Mouse (Mus musculus): ENCODE data around the gene Tmem245. TPM values are rescaled to one million over a fixed set of nuclear protein-coding genes. Genes with fewer than 3 reads are reported as not detected.

Tmem245 gene
- polyA plus RNA-seq, 1 experiment from 2014 or later = 2.0 TPM

GRCm38 (mm10) chr4:56949494-56949893, 2.3 kb upstream of the Tmem245 start:
- Histone ChIP-seq H3K36me3 (replicated peaks; ENCODE audit: insufficient read depth, low read length) (no peaks in the 10 kb centered on the region), H3K9me3 (ENCODE audit: low read length) (no peaks in the 10 kb centered on the region), H3K4me3 (ENCODE audit: low read depth, low read length) (no peak overlapping the region), H3K4me2 (ENCODE audit: low read depth, low read length) (no peak overlapping the region), H3K9ac (replicated peaks) (no peak overlapping the region), H3K27ac (ENCODE audit: low read depth) (no peak overlapping the region), H3K4me1 (ENCODE audit: insufficient read depth) (peaks cover 19% of the 10 kb centered on the region), H3K27me3 (ENCODE audit: insufficient read depth, low read length) (no peaks in the 10 kb centered on the region)
- DNase-seq (no peak), ATAC-seq (no peak)
- TF ChIP-seq EP300 (IDR thresholded peaks at IDR 0.05; ENCODE audit: low read depth) (no peak), CTCF (IDR thresholded peaks at IDR 0.05; ENCODE audit: low read depth) (no peak)
- 38% methylated on average over 6 of the region's 6 CpGs for WGBS (ENCODE audit: insufficient replicate concordance)

- H3K4me2 ChIP-seq (ENCODE audit: low read depth, low read length) = peak overlapping the region; percentile 99
- peak overlapping the region; percentile 68 for H3K9ac ChIP-seq (replicated peaks)
- peaks cover 27% of the 10 kb centered on the region for H3K4me1 ChIP-seq (ENCODE audit: insufficient read depth)
- H3K4me3 ChIP-seq (ENCODE audit: low read depth, low read length) = peak overlapping the region; percentile 88
- ATAC-seq (no peak), DNase-seq (no peak)
- TF ChIP-seq CTCF (IDR thresholded peaks at IDR 0.05; ENCODE audit: low read depth) = no peak
- no peak for TF ChIP-seq EP300 (IDR thresholded peaks at IDR 0.05; ENCODE audit: low read depth)
- no peaks in the 10 kb centered on the region for H3K9me3 ChIP-seq (ENCODE audit: low read length)
- no peaks in the 10 kb centered on the region for H3K36me3 ChIP-seq (replicated peaks; ENCODE audit: insufficient read depth, low read length)
- peak overlapping the region; percentile 85; the same call in 1 of the 2 replicates for H3K27ac ChIP-seq (ENCODE audit: low read depth)
- WGBS (ENCODE audit: insufficient replicate concordance) = 3% methylated on average over 14 of the region's 14 CpGs
- H3K27me3 ChIP-seq (ENCODE audit: insufficient read depth, low read length) = no peaks in the 10 kb centered on the region
Measured at GRCm38 (mm10) chr4:56946180-56946579, 1.1 kb downstream of the Tmem245 start.

GRCm38 (mm10) chr4:56944286-56944685, 3.0 kb downstream of the Tmem245 start:
- DNase-seq = no peak
- H3K9me3 ChIP-seq (ENCODE audit: low read length) = no peaks in the 10 kb centered on the region
- H3K4me3 ChIP-seq (ENCODE audit: low read depth, low read length) = no peak overlapping the region
- H3K27me3 ChIP-seq (ENCODE audit: insufficient read depth, low read length) = no peaks in the 10 kb centered on the region
- H3K9ac ChIP-seq (replicated peaks) = no peak overlapping the region
- TF ChIP-seq EP300 (IDR thresholded peaks at IDR 0.05; ENCODE audit: low read depth) = no peak
- TF ChIP-seq CTCF (IDR thresholded peaks at IDR 0.05; ENCODE audit: low read depth) = no peak
- WGBS (ENCODE audit: insufficient replicate concordance) = 52% methylated on average over 4 of the region's 4 CpGs
- no peak overlapping the region for H3K27ac ChIP-seq (ENCODE audit: low read depth)
- H3K36me3 ChIP-seq (replicated peaks; ENCODE audit: insufficient read depth, low read length) = no peaks in the 10 kb centered on the region
- H3K4me2 ChIP-seq (ENCODE audit: low read depth, low read length) = no peak overlapping the region
- no peak for ATAC-seq
- peaks cover 24% of the 10 kb centered on the region for H3K4me1 ChIP-seq (ENCODE audit: insufficient read depth)

GRCm38 (mm10) chr4:56943258-56943657, 4.0 kb downstream of the Tmem245 start:
- TF ChIP-seq CTCF (IDR thresholded peaks at IDR 0.05; ENCODE audit: low read depth) (no peak), EP300 (IDR thresholded peaks at IDR 0.05; ENCODE audit: low read depth) (no peak)
- H3K27ac ChIP-seq (ENCODE audit: low read depth) = no peak overlapping the region
- H3K4me2 ChIP-seq (ENCODE audit: low read depth, low read length) = no peak overlapping the region
- ATAC-seq (no peak), DNase-seq (no peak)
- peaks cover 21% of the 10 kb centered on the region for H3K4me1 ChIP-seq (ENCODE audit: insufficient read depth)
- H3K27me3 ChIP-seq (ENCODE audit: insufficient read depth, low read length) = no peaks in the 10 kb centered on the region
- WGBS (ENCODE audit: insufficient replicate concordance) = 70% methylated on average over 1 of the region's 1 CpGs
- no peak overlapping the region for H3K9ac ChIP-seq (replicated peaks)
- no peaks in the 10 kb centered on the region for H3K9me3 ChIP-seq (ENCODE audit: low read length)
- H3K4me3 ChIP-seq (ENCODE audit: low read depth, low read length) = no peak overlapping the region
- no peaks in the 10 kb centered on the region for H3K36me3 ChIP-seq (replicated peaks; ENCODE audit: insufficient read depth, low read length)

GRCm38 (mm10) chr4:56942567-56942966, 4.7 kb downstream of the Tmem245 start:
- Histone ChIP-seq H3K36me3 (replicated peaks; ENCODE audit: insufficient read depth, low read length) (no peaks in the 10 kb centered on the region), H3K9ac (replicated peaks) (no peak overlapping the region), H3K9me3 (ENCODE audit: low read length) (no peaks in the 10 kb centered on the region), H3K4me2 (ENCODE audit: low read depth, low read length) (no peak overlapping the region), H3K27me3 (ENCODE audit: insufficient read depth, low read length) (no peaks in the 10 kb centered on the region), H3K4me1 (ENCODE audit: insufficient read depth) (peaks cover 21% of the 10 kb centered on the region), H3K27ac (ENCODE audit: low read depth) (no peak overlapping the region), H3K4me3 (ENCODE audit: low read depth, low read length) (no peak overlapping the region)
- DNase-seq (no peak), ATAC-seq (no peak)
- 71% methylated on average over 1 of the region's 1 CpGs for WGBS (ENCODE audit: insufficient replicate concordance)
- no peak for TF ChIP-seq CTCF (IDR thresholded peaks at IDR 0.05; ENCODE audit: low read depth)
- no peak for TF ChIP-seq EP300 (IDR thresholded peaks at IDR 0.05; ENCODE audit: low read depth)

- H3K27ac ChIP-seq (ENCODE audit: low read depth) = no peak overlapping the region
- no peaks in the 10 kb centered on the region for H3K9me3 ChIP-seq (ENCODE audit: low read length)
- no peak overlapping the region for H3K4me3 ChIP-seq (ENCODE audit: low read depth, low read length)
- no peaks in the 10 kb centered on the region for H3K36me3 ChIP-seq (replicated peaks; ENCODE audit: insufficient read depth, low read length)
- no peak overlapping the region for H3K4me2 ChIP-seq (ENCODE audit: low read depth, low read length)
- no peak for DNase-seq
- no peak for ATAC-seq
- WGBS (ENCODE audit: insufficient replicate concordance) = 78% methylated on average over 4 of the region's 4 CpGs
- TF ChIP-seq CTCF (IDR thresholded peaks at IDR 0.05; ENCODE audit: low read depth) (no peak), EP300 (IDR thresholded peaks at IDR 0.05; ENCODE audit: low read depth) (no peak)
- H3K9ac ChIP-seq (replicated peaks) = no peak overlapping the region
- no peaks in the 10 kb centered on the region for H3K27me3 ChIP-seq (ENCODE audit: insufficient read depth, low read length)
- peaks cover 19% of the 10 kb centered on the region for H3K4me1 ChIP-seq (ENCODE audit: insufficient read depth)
Measured at GRCm38 (mm10) chr4:56941481-56941880, 5.8 kb downstream of the Tmem245 start.

GRCm38 (mm10) chr4:56937136-56937535, 10.1 kb downstream of the Tmem245 start:
- H3K27me3 ChIP-seq (ENCODE audit: insufficient read depth, low read length) = no peaks in the 10 kb centered on the region
- TF ChIP-seq EP300 (IDR thresholded peaks at IDR 0.05; ENCODE audit: low read depth) (no peak), CTCF (IDR thresholded peaks at IDR 0.05; ENCODE audit: low read depth) (no peak)
- no peak overlapping the region for H3K27ac ChIP-seq (ENCODE audit: low read depth)
- H3K4me2 ChIP-seq (ENCODE audit: low read depth, low read length) = no peak overlapping the region
- no peaks in the 10 kb centered on the region for H3K4me1 ChIP-seq (ENCODE audit: insufficient read depth)
- no peak overlapping the region for H3K4me3 ChIP-seq (ENCODE audit: low read depth, low read length)
- no peak overlapping the region for H3K9ac ChIP-seq (replicated peaks)
- ATAC-seq (no peak), DNase-seq (no peak)
- H3K36me3 ChIP-seq (replicated peaks; ENCODE audit: insufficient read depth, low read length) = no peaks in the 10 kb centered on the region; the same call in 1 of the 2 replicates
- 53% methylated on average over 6 of the region's 6 CpGs for WGBS (ENCODE audit: insufficient replicate concordance)
- no peaks in the 10 kb centered on the region for H3K9me3 ChIP-seq (ENCODE audit: low read length)
